Mouse (Mus musculus): ENCODE measurements around the gene Cd69.

Cd69 gene

DNA sequence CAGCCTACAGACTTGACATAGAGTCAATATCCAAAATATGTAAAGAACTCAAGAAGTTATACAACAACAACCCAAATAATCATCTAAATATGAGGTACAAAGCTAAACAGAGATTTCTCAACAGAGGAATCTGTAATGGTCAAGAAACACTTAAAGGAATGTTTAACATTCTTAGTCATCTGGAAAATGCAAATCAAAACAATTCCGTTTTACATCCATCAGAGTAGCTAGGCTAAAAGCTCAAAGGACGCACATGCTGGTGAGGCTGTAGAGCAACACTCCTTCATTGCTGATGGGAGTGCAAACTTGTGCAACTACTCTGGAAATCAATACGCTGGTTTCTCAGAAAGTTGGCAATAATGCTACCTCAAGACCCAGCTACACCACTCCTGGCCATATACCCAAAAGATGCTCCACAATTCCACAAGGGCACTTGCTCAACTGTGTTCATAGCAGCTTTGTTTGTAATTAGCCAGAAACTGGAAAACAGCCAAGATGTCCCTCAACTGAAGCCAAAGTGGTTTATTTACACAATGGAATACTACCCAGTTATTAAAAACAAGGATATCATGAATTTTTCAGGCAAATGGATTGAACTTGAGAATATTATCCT is 52.9 kb downstream of the Cd69 start:
- DNase-seq: peak; percentile 73

GRCm38 (mm10) chr6:129221053-129221452 is 54.2 kb downstream of the Cd69 start:
- DNase-seq: no peak

DNA sequence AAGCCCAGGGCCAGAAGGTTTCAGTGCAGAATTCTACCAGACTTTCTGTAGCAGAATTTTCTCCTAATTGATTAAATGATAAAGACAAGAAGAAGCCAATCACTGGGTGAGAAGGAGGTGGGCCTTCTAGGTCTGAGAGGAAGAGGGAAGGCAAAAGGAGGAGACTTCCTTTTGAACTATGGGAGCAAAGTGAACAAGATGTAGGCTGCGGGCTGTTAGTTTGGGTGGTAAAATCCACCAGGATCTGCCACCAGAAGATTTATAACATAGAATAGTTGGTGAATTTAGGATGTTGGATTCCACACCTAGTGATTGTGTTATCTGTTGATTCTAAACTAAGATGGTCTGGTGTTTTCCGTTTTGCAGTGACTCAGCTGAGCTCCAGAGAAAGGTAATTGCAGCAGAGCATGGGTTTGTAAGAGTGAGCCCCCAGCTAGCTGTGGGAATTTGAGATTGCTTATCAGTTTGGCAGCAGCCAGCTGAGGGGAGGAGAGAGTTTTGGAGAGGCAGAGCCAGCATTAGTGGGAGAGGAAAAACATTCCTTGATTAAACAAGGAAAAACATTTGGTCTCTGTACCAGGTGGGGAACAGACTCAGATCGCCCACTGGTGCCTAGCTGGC is 55.2 kb downstream of the Cd69 start:
- DNase-seq: no peak

GRCm38 (mm10) chr6:129218191-129218696 is 57.0 kb downstream of the Cd69 start:
- DNase-seq: no peak

Measured in kidney, adult 9 months (tissue).